ENCODE assay signal across 20 mouse cellular contexts in genomic region chr16:14894713-14895112, GRCm38 (mm10). TPM values are rescaled to one million over a fixed set of nuclear protein-coding genes. Genes with fewer than 3 reads are reported as not detected.
DNase-seq lines count a peak whose midpoint lies in the region; ATAC-seq and TF ChIP-seq lines count a peak whose summit lies in the region.
"Had no signal": no experiment of that assay in that cellular context is flagged by ENCODE, and none has a peak within 500 bp of the region (broad histone marks: within the 10 kb centered on the region; RNA-seq: fewer than 3 reads in every experiment).

No protein-coding gene starts in this region.

- H3K79me2 ChIP-seq in myocyte (ENCODE audit: control insufficient read depth, insufficient read depth), result no peaks in the 10 kb centered on the region

- 0 out of 2 replicates have a peak, but pooled peaks have one; percentile 8 for ATAC-seq in intestine, embryonic 14.5 days (replicated peaks; ENCODE audit: low FRiP score, low TSS enrichment, low read depth)
- ATAC-seq in intestine, postnatal 0 days, result no peak
- peak; percentile 77 for ATAC-seq in lung, embryonic 14.5 days (ENCODE audit: insufficient read depth)
- ATAC-seq: forebrain, embryonic 15.5 days; hindbrain, postnatal 0 days; midbrain, embryonic 15.5 days had no signal

- TF ChIP-seq CTCF in intestine, postnatal 0 days (IDR thresholded peaks at IDR 0.05; ENCODE audit: low read depth), result no peak
- no peak for TF ChIP-seq CTCF in lung, embryonic 14.5 days (IDR thresholded peaks at IDR 0.05; ENCODE audit: low read depth)

- no peaks in the 10 kb centered on the region for H3K27me3 ChIP-seq in intestine, embryonic 14.5 days (replicated peaks; ENCODE audit: control insufficient read depth, insufficient read depth, low read length)
- H3K27me3 ChIP-seq in intestine, postnatal 0 days (replicated peaks; ENCODE audit: control insufficient read depth, insufficient read depth, low read length), result no peaks in the 10 kb centered on the region
- no peaks in the 10 kb centered on the region for H3K27me3 ChIP-seq in lung, embryonic 14.5 days (ENCODE audit: insufficient read depth, low read length)
- no peaks in the 10 kb centered on the region for H3K27me3 ChIP-seq in myocyte (ENCODE audit: control insufficient read depth, insufficient read depth, insufficient read length)
- H3K27me3 ChIP-seq: forebrain, embryonic 15.5 days; heart, embryonic 13.5 days; megakaryocyte, embryonic 14.5 days; midbrain, embryonic 15.5 days had no signal

- no peaks in the 10 kb centered on the region for H3K36me3 ChIP-seq in intestine, embryonic 14.5 days (ENCODE audit: control insufficient read depth, insufficient read depth, low read length)
- no peaks in the 10 kb centered on the region for H3K36me3 ChIP-seq in intestine, postnatal 0 days (ENCODE audit: control insufficient read depth, insufficient read depth)
- H3K36me3 ChIP-seq in lung, embryonic 14.5 days (ENCODE audit: insufficient read depth), result no peaks in the 10 kb centered on the region
- no peaks in the 10 kb centered on the region for H3K36me3 ChIP-seq in myocyte (ENCODE audit: control insufficient read depth, insufficient read depth)
- H3K36me3 ChIP-seq: forebrain, embryonic 15.5 days; heart, embryonic 13.5 days; midbrain, embryonic 15.5 days had no signal

- intact Hi-C loops in gastrocnemius, postnatal 36 days (cut with DNase I), result no loop called here

- no peak overlapping the region for H3ac ChIP-seq in myocyte (ENCODE audit: control insufficient read depth, insufficient read length)

- H3K9me3 ChIP-seq in intestine, embryonic 14.5 days (ENCODE audit: control insufficient read depth, low read length), result no peaks in the 10 kb centered on the region
- no peaks in the 10 kb centered on the region for H3K9me3 ChIP-seq in intestine, postnatal 0 days (ENCODE audit: control insufficient read depth)
- H3K9me3 ChIP-seq in lung, embryonic 14.5 days (ENCODE audit: low read depth, low read length), result no peaks in the 10 kb centered on the region
- H3K9me3 ChIP-seq: forebrain, embryonic 15.5 days; heart, embryonic 13.5 days; megakaryocyte, embryonic 14.5 days; midbrain, embryonic 15.5 days had no signal

- H3K4me2 ChIP-seq in intestine, embryonic 14.5 days (ENCODE audit: low read length), result no peak overlapping the region
- H3K4me2 ChIP-seq in intestine, postnatal 0 days (replicated peaks; ENCODE audit: low read depth), result no peak overlapping the region
- no peak overlapping the region for H3K4me2 ChIP-seq in lung, embryonic 14.5 days
- H3K4me2 ChIP-seq in myocyte (ENCODE audit: low read depth), result peak overlapping the region; percentile 44
- H3K4me2 ChIP-seq: forebrain, embryonic 15.5 days; heart, embryonic 13.5 days; midbrain, embryonic 15.5 days had no signal

- H3K9ac ChIP-seq in intestine, embryonic 14.5 days (ENCODE audit: low read length), result no peak overlapping the region
- H3K9ac ChIP-seq in intestine, postnatal 0 days (ENCODE audit: low read depth, low read length), result no peak overlapping the region
- no peak overlapping the region for H3K9ac ChIP-seq in lung, embryonic 14.5 days
- H3K9ac ChIP-seq: forebrain, embryonic 15.5 days; heart, embryonic 13.5 days; liver, embryonic 14.5 days; midbrain, embryonic 15.5 days had no signal

- H3K4me3 ChIP-seq in intestine, embryonic 14.5 days (ENCODE audit: low read depth, low read length), result no peak overlapping the region
- no peak overlapping the region for H3K4me3 ChIP-seq in intestine, postnatal 0 days (ENCODE audit: low read depth, low read length)
- no peak overlapping the region for H3K4me3 ChIP-seq in lung, embryonic 14.5 days (ENCODE audit: low read depth, low read length)
- H3K4me3 ChIP-seq in myocyte, result no peak overlapping the region
- H3K4me3 ChIP-seq: forebrain, embryonic 15.5 days; heart, embryonic 13.5 days; megakaryocyte, embryonic 14.5 days; midbrain, embryonic 15.5 days had no signal

- H3K27ac ChIP-seq in intestine, embryonic 14.5 days (ENCODE audit: low read depth), result peak overlapping the region; percentile 17
- no peak overlapping the region for H3K27ac ChIP-seq in intestine, postnatal 0 days (ENCODE audit: low read depth, low read length)
- H3K27ac ChIP-seq in lung, embryonic 14.5 days (ENCODE audit: low read depth), result peak overlapping the region; percentile 44; the same call in 1 of the 2 replicates
- H3K27ac ChIP-seq: forebrain, embryonic 15.5 days; hindbrain, postnatal 0 days; liver, embryonic 14.5 days; midbrain, embryonic 15.5 days had no signal

- WGBS in intestine, embryonic 14.5 days, result 53% methylated on average over 1 of the region's 1 CpGs
- 59% methylated on average over 1 of the region's 1 CpGs for WGBS in intestine, postnatal 0 days
- WGBS in lung, embryonic 14.5 days, result 39% methylated on average over 1 of the region's 1 CpGs

- TF ChIP-seq POLR2A in myocyte (IDR thresholded peaks at IDR 0.05; ENCODE audit: insufficient read length, low read depth), result no peak

- peaks cover 7% of the 10 kb centered on the region; the same call in 1 of the 2 replicates for H3K4me1 ChIP-seq in intestine, embryonic 14.5 days (replicated peaks; ENCODE audit: control insufficient read depth, insufficient read depth, low read length)
- no peaks in the 10 kb centered on the region for H3K4me1 ChIP-seq in intestine, postnatal 0 days (replicated peaks; ENCODE audit: control insufficient read depth, insufficient read depth, low read length)
- H3K4me1 ChIP-seq in lung, embryonic 14.5 days (ENCODE audit: insufficient read depth), result peaks cover 7% of the 10 kb centered on the region
- H3K4me1 ChIP-seq: forebrain, embryonic 15.5 days; megakaryocyte, embryonic 14.5 days; midbrain, embryonic 15.5 days had no signal

- DNase-seq in intestine, embryonic 14.5 days (ENCODE audit: low spot score), result no peak
- DNase-seq in lung, embryonic 14.5 days, result peak; percentile 80
- no peak for DNase-seq in lung, adult 18-20 months
- DNase-seq in adipocyte (ENCODE audit: low spot score), result peak; percentile 46
- no peak for DNase-seq in gastrocnemius, postnatal 36 days
- DNase-seq in spleen, adult 18-20 months, result no peak
- DNase-seq: adrenal gland, postnatal 10 days; cerebellum, adult 11-12 months; cerebellum, postnatal 36 days; heart, postnatal 4 days; thymus, postnatal 25 days had no signal

TF ChIP-seq in myocyte, 11 proteins besides CTCF, POLR2A, EP300 and RAD21:
- TF ChIP-seq E2F4 (IDR thresholded peaks at IDR 0.05; ENCODE audit: insufficient read depth) (no peak), TCF12 (IDR thresholded peaks at IDR 0.05; ENCODE audit: insufficient read depth, poor library complexity, severe bottlenecking) (no peak), POLR2AphosphoS2 (IDR thresholded peaks at IDR 0.05; ENCODE audit: insufficient read length, low read depth) (no peak), SRF (IDR thresholded peaks at IDR 0.05; ENCODE audit: control insufficient read depth, insufficient read length, low read depth) (no peak), REST (IDR thresholded peaks at IDR 0.05; ENCODE audit: insufficient read depth, insufficient read length) (no peak), USF1 (IDR thresholded peaks at IDR 0.05; ENCODE audit: low read depth) (peak; percentile 39), MYOD1 (IDR thresholded peaks at IDR 0.05; ENCODE audit: control insufficient read depth in 1 of 3, insufficient read length in 2 of 3, low read depth in 2 of 3) (peak in 2 of 3 experiments; percentile 59 to 80), CEBPB (IDR thresholded peaks at IDR 0.05; ENCODE audit: insufficient read depth, poor library complexity, severe bottlenecking) (peak; percentile 51; the same call in 1 of the 2 replicates), TCF3 (IDR thresholded peaks at IDR 0.05; ENCODE audit: insufficient read length, low read depth) (no peak), MAX (IDR thresholded peaks at IDR 0.05; ENCODE audit: low read depth) (no peak), MYOG (IDR thresholded peaks at IDR 0.05; ENCODE audit: control insufficient read depth in 1 of 3, insufficient read depth in 1 of 3, insufficient read length in 2 of 3, low read depth in 2 of 3) (peak in 2 of 3 experiments; percentile 56 to 59)
TF ChIP-seq in myocyte: peak in this region for 4.

RNA-seq across cellular contexts. Expression of gene Efcab1, which starts 11.7 kb away (rescaled TPM):
- polyA plus RNA-seq in intestine, embryonic 14.5 days (2014; fragmentation: Nextera tagmentation; extraction: Ambion mirVana), result 9.0 and 9.9 TPM in 2 replicates
- 0.78 TPM in 2 replicates for polyA plus RNA-seq in intestine, postnatal 0 days (2015; fragmentation: Nextera tagmentation; extraction: Ambion mirVana)
- polyA plus RNA-seq in lung, embryonic 14.5 days (2014; fragmentation: Nextera tagmentation; extraction: Ambion mirVana), result 8.6 and 11.1 TPM in 2 replicates
- polyA plus RNA-seq in myocyte (2012; fragmentation: generic; extraction: Trizol), result not detected
- not detected for total RNA-seq in gastrocnemius, postnatal 36 days (2021)
- total RNA-seq: granulocyte monocyte progenitor cell, adult 5-6 weeks had no signal

Comparison
In these comparisons a context has a peak if more than half of its experiments do, and no peak if none do; other contexts are left out.
1. DNase-seq: peak in lung, embryonic 14.5 days (single experiment) and adipocyte (single experiment); none in intestine, embryonic 14.5 days (single experiment), lung, adult 18-20 months (0 of 2), gastrocnemius, postnatal 36 days (0 of 2) and spleen, adult 18-20 months (0 of 2).